Mouse (Mus musculus) forebrain, embryonic 13.5 days (tissue): ENCODE results near the gene Nrip1. TPM values are rescaled to one million over a fixed set of nuclear protein-coding genes. Genes with fewer than 3 reads are reported as not detected.

ENCODE experiments used
- ATAC-seq: fragments of 200-750 bp; cut with Nextera tagmentation; 2 replicates; pipeline ENCODE4 v1.8.0; 2017
- H3K27ac ChIP-seq: fragments of 300-500 bp; sonication (generic); 2 replicates; pipeline ENCODE4 v1.5.1; 2015; ENCODE audit warnings: inconsistent platforms, mild to moderate bottlenecking, moderate library complexity
- H3K27me3 ChIP-seq: fragments of 300-500 bp; sonication (generic); 2 replicates; pipeline ENCODE4 v1.6.1; 2015; ENCODE audit warnings: mild to moderate bottlenecking, inconsistent platforms
- H3K36me3 ChIP-seq: fragments of 300-500 bp; sonication (generic); 2 replicates; pipeline ENCODE4 v1.6.1; 2015; ENCODE audit warnings: mild to moderate bottlenecking, inconsistent platforms; ENCODE audit not compliant: poor library complexity, severe bottlenecking
- H3K4me1 ChIP-seq: fragments of 300-500 bp; sonication (generic); 2 replicates; pipeline ENCODE4 v1.6.1; 2015; ENCODE audit warnings: inconsistent platforms
- H3K4me2 ChIP-seq: fragments of 300-500 bp; sonication (generic); 2 replicates; pipeline ENCODE4 v1.6.1; 2015; ENCODE audit warnings: inconsistent platforms, mild to moderate bottlenecking, moderate library complexity
- H3K4me3 ChIP-seq: fragments of 300-500 bp; sonication (generic); 2 replicates; pipeline ENCODE4 v1.5.1; 2015; ENCODE audit warnings: mild to moderate bottlenecking, inconsistent platforms
- H3K9ac ChIP-seq: fragments of 300-500 bp; sonication (generic); 2 replicates; pipeline ENCODE4 v1.6.1; 2015; ENCODE audit warnings: mild to moderate bottlenecking, inconsistent platforms
- H3K9me3 ChIP-seq: fragments of 300-500 bp; sonication (generic); replicated peaks from 2 replicates; pipeline ENCODE4 v1.6.1; 2016; ENCODE audit warnings: inconsistent platforms
- WGBS: fragments of 180-500 bp; shearing (Covaris S2); methylation state at CpG from one replicate; pipeline ENCODE4 v1.1.7; 2015; 5-methylcytosine and 5-hydroxymethylcytosine counted together
- polyA plus RNA-seq: library from polyadenylated mRNA; unstranded; fragments of >200 nt; fragmentation: Nextera tagmentation; extraction: Ambion mirVana; gene quantifications from 2 replicates; pipeline ENCODE4 v1.2.1, GENCODE M21; 2015

Gene Nrip1
- polyA plus RNA-seq, 1 experiment from 2014 or later = 25.3 TPM

DNA sequence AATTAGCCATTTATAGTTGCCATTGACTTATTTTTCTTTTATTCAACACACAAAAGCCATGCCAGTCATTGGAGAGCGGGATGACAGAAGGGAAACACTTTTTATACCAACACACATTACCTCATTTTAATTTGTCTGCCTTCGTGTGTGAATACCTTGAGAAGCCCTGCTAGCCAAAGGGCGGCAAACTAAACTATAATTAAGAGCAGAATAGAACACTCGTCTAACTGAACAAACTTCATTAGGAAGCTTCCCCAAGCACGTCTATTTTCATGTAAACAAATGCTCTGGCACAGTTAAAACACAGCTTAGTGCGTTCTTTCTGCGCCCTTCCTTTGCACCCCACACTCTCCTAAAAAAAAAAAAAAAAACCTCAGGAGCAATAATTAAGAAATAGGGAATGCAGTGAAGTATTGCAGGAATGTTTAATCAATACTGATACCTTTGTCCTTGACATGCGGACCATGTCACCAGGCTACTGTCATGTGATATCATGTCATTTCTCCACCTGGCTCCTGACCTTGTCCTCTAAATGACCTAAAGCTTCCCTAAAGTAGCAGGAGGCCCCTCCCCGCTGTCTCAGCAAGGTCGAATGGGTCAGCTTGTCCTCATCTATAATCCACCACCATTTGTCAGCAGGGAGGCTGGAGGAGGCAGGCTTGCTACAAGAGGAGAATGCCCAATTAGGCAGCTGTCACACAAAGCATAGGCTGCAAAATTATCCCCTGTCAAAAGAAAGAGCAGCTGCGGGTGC lies 54.1 kb downstream of the Nrip1 start:
- 3% methylated on average over 11 of the region's 11 CpGs for WGBS
- peaks cover 49% of the 10 kb centered on the region for H3K4me1 ChIP-seq

DNA sequence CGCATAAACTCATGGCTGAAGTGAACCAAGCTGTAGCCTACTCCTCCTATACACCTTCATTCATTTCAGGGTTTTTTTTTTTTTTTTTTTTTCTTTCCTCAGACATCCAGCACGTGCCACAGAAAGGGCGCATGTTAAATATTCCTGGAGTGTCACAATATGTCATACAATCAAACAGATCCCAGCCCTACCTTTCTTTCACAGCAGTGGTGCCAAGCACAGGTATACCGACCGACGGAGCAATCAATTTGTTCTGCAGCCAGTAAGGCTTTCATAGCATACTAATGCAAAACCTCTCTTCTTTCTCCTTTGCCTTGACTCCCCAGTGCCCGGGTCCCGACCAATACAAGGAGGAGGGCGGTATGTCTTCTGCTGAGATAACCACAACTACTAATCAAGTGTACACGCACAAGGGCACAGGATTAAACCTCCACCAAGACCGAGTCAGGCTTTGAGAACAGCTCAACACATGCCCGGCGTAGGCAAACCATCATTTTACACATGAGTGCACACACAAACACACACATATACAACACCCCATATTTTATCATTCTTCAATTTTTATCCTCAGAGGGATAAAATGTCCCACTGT lies 55.2 kb downstream of the Nrip1 start:
- ATAC-seq = peak; percentile 17; the same call in 1 of the 2 replicates
- Histone ChIP-seq H3K9ac (no peak overlapping the region), H3K4me2 (peak overlapping the region; percentile 33), H3K27ac (0 out of 2 replicates have a peak overlapping the region, but pooled peaks have one; percentile 10), H3K36me3 (no peaks in the 10 kb centered on the region), H3K9me3 (no peaks in the 10 kb centered on the region), H3K4me1 (peaks cover 49% of the 10 kb centered on the region), H3K27me3 (peaks cover 19% of the 10 kb centered on the region), H3K4me3 (no peak overlapping the region)
- 26% methylated on average over 13 of the region's 13 CpGs for WGBS

More for the DNA sequence above, 54.1 kb downstream of the Nrip1 start:
- ATAC-seq = peak; percentile 82
- Histone ChIP-seq H3K27ac (peak overlapping the region; percentile 46), H3K9ac (no peak overlapping the region), H3K9me3 (no peaks in the 10 kb centered on the region), H3K4me2 (peak overlapping the region; percentile 29), H3K4me3 (no peak overlapping the region), H3K36me3 (no peaks in the 10 kb centered on the region), H3K27me3 (peaks cover 15% of the 10 kb centered on the region)

- no peak overlapping the region for H3K4me2 ChIP-seq
- peaks cover 19% of the 10 kb centered on the region for H3K27me3 ChIP-seq
- H3K9me3 ChIP-seq = no peaks in the 10 kb centered on the region
- no peak overlapping the region for H3K4me3 ChIP-seq
- no peak for ATAC-seq
- H3K4me1 ChIP-seq = peaks cover 44% of the 10 kb centered on the region
- H3K36me3 ChIP-seq = no peaks in the 10 kb centered on the region
- no peak overlapping the region for H3K27ac ChIP-seq
- WGBS = 90% methylated on average over 22 of the region's 22 CpGs
- no peak overlapping the region for H3K9ac ChIP-seq
Observed at GRCm38 (mm10) chr16:76316940-76317822, 56.4 kb downstream of the Nrip1 start.

- Histone ChIP-seq H3K4me2 (no peak overlapping the region), H3K4me3 (no peak overlapping the region), H3K27me3 (peaks cover 19% of the 10 kb centered on the region), H3K4me1 (peaks cover 29% of the 10 kb centered on the region), H3K36me3 (no peaks in the 10 kb centered on the region), H3K9ac (no peak overlapping the region), H3K27ac (no peak overlapping the region), H3K9me3 (no peaks in the 10 kb centered on the region)
- WGBS = 95% methylated on average over 3 of the region's 3 CpGs
- no peak for ATAC-seq
Observed at GRCm38 (mm10) chr16:76315642-76316041, 58.0 kb downstream of the Nrip1 start.

GRCm38 (mm10) chr16:76314013-76314950 lies 59.3 kb downstream of the Nrip1 start:
- ATAC-seq = no peak
- 91% methylated on average over 12 of the region's 12 CpGs for WGBS
- Histone ChIP-seq H3K9ac (no peak overlapping the region), H3K4me1 (peaks cover 15% of the 10 kb centered on the region), H3K9me3 (no peaks in the 10 kb centered on the region), H3K36me3 (no peaks in the 10 kb centered on the region), H3K4me3 (no peak overlapping the region), H3K27me3 (peaks cover 19% of the 10 kb centered on the region), H3K27ac (no peak overlapping the region), H3K4me2 (no peak overlapping the region)

GRCm38 (mm10) chr16:76312887-76313420 lies 60.7 kb downstream of the Nrip1 start:
- peaks cover 15% of the 10 kb centered on the region for H3K27me3 ChIP-seq
- H3K9me3 ChIP-seq = no peaks in the 10 kb centered on the region
- H3K4me3 ChIP-seq = no peak overlapping the region
- H3K9ac ChIP-seq = no peak overlapping the region
- peaks cover 2% of the 10 kb centered on the region for H3K4me1 ChIP-seq
- 61% methylated on average over 1 of the region's 1 CpGs for WGBS
- H3K27ac ChIP-seq = no peak overlapping the region
- ATAC-seq = no peak
- H3K4me2 ChIP-seq = no peak overlapping the region
- no peaks in the 10 kb centered on the region for H3K36me3 ChIP-seq

DNA sequence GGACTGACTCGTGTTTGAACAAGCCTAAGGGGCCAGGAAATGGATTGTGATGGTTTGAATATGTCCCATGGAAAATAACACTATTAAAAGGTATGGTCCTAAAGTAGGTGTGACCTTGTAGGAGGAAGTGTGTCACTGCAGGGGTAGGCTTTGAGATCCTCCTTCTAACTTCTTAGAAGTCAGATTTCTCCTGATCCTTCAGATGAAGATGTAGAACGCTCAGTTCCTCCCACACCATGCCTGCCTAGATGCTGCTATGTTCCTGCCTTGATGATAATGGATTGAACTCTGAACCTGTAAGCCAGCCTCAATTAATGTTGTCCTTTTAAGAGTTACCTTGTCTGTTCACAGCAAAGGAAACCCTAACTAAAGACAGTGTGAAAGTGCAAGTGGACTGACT lies 62.8 kb downstream of the Nrip1 start:
- H3K4me2 ChIP-seq = no peak overlapping the region
- no peaks in the 10 kb centered on the region for H3K36me3 ChIP-seq
- no peak overlapping the region for H3K27ac ChIP-seq
- 94% methylated on average over 2 of the region's 2 CpGs for WGBS
- ATAC-seq = no peak
- H3K9me3 ChIP-seq = no peaks in the 10 kb centered on the region
- H3K4me1 ChIP-seq = no peaks in the 10 kb centered on the region
- H3K4me3 ChIP-seq = no peak overlapping the region
- peaks cover 6% of the 10 kb centered on the region for H3K27me3 ChIP-seq
- H3K9ac ChIP-seq = no peak overlapping the region

DNA sequence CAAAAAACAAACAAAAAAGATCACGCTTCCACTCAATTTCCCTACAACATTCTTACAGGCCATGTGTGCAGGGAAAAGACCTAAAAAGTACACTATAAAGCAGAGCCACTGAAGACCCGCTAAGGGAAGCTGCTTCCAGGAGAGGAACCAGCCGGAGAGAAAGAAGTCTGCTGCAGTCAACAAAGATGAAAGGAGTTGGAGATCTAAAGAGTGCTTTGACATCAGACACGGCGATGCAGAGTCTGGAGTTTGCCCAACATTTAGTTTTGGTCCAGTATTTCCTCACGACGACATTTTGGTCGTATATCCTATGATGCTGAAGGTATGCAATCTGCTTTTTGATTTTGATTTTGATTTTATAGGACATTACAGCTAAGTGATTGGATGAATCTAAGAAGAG lies 63.3 kb downstream of the Nrip1 start:
- ATAC-seq = no peak
- Histone ChIP-seq H3K27me3 (peaks cover 6% of the 10 kb centered on the region), H3K9ac (no peak overlapping the region), H3K4me1 (no peaks in the 10 kb centered on the region), H3K27ac (no peak overlapping the region), H3K36me3 (no peaks in the 10 kb centered on the region), H3K4me3 (no peak overlapping the region), H3K9me3 (no peaks in the 10 kb centered on the region), H3K4me2 (no peak overlapping the region)
- 81% methylated on average over 8 of the region's 8 CpGs for WGBS

- H3K27ac ChIP-seq = no peak overlapping the region
- WGBS = 88% methylated on average over 7 of the region's 7 CpGs
Observed at GRCm38 (mm10) chr16:76309280-76309679, 64.3 kb downstream of the Nrip1 start.

DNA sequence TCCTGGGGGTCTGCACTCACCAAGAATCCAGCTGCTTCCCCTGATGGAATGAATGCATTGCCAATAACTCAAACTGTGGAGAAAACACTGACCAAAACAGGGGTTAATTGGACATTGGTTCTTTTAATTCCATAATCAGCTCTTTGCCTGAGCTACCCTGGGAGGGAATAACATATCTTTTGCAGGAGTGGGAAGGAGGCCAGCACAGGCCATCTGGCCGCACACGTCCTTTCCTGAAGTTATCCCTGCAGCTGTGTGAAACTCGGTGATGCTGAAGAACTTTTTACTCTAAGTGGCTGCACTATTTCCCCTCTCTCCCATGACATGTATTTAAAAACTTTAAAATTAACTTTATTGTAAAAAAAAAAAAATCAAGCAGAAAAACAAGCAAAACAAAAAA lies 66.6 kb downstream of the Nrip1 start:
- H3K9ac ChIP-seq = no peak overlapping the region
- peak; percentile 38; the same call in 1 of the 2 replicates for ATAC-seq
- no peaks in the 10 kb centered on the region for H3K9me3 ChIP-seq
- WGBS = 52% methylated on average over 3 of the region's 3 CpGs
- no peak overlapping the region for H3K27ac ChIP-seq
- H3K4me2 ChIP-seq = no peak overlapping the region
- H3K4me3 ChIP-seq = no peak overlapping the region
- H3K27me3 ChIP-seq = no peaks in the 10 kb centered on the region
- H3K4me1 ChIP-seq = no peaks in the 10 kb centered on the region
- no peaks in the 10 kb centered on the region for H3K36me3 ChIP-seq

More at GRCm38 (mm10) chr16:76309280-76309679, 64.3 kb downstream of the Nrip1 start:
- no peak overlapping the region for H3K4me3 ChIP-seq
- H3K4me2 ChIP-seq = no peak overlapping the region
- H3K4me1 ChIP-seq = no peaks in the 10 kb centered on the region
- peaks cover 2% of the 10 kb centered on the region; the same call in 1 of the 2 replicates for H3K27me3 ChIP-seq
- H3K9ac ChIP-seq = no peak overlapping the region
- no peak for ATAC-seq
- H3K36me3 ChIP-seq = no peaks in the 10 kb centered on the region
- no peaks in the 10 kb centered on the region for H3K9me3 ChIP-seq

GRCm38 (mm10) chr16:76306446-76306845 lies 67.2 kb downstream of the Nrip1 start:
- no peaks in the 10 kb centered on the region for H3K4me1 ChIP-seq
- 90% methylated on average over 4 of the region's 4 CpGs for WGBS
- no peak overlapping the region for H3K27ac ChIP-seq
- H3K27me3 ChIP-seq = no peaks in the 10 kb centered on the region
- H3K9ac ChIP-seq = no peak overlapping the region
- no peak for ATAC-seq
- no peaks in the 10 kb centered on the region for H3K9me3 ChIP-seq
- no peaks in the 10 kb centered on the region for H3K36me3 ChIP-seq
- H3K4me2 ChIP-seq = no peak overlapping the region
- H3K4me3 ChIP-seq = no peak overlapping the region
